Mouse (Mus musculus) spleen, embryonic (tissue): ENCODE measurements at regions not wholly inside any gene's neighbourhood (a gene's known extent, or its start where the extent isn't known, plus 50 kb on each side); places are given as distances from the start of the nearest gene placed in this dataset.

ENCODE experiments used
- CTCF ChIA-PET: fragments of 350-600 bp; sonication (Branson Sonifier 250); formaldehyde crosslinking; loops from one replicate; lab custom pipeline; 2022; lab: Charles Lee

DNA sequence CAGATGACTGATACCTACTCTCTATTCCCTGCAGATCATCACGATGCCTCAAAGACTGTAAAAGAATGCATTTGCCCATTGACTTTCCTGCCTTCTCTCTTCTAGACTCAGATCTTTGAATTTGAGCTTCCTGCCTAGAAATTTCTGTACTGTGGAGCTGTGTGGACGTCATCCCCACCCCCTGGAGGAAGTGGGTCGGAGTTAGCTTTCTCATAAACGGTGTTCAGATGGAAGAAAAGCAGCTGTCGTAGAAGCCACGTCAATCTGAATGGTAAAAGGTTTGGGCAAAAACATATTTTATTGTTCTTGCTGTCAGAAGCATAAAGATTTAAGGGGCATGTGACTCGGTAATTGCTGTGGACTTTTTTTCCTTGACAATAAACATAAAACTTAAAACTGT is 154.6 kb upstream of the Mvb12b start:
- CTCF ChIA-PET, result no interaction called here

- CTCF ChIA-PET, result no interaction called here
Observed at GRCm38 (mm10) chr2:34038982-34039381, 151.2 kb upstream of the Mvb12b start.

GRCm38 (mm10) chr2:34033212-34033611 is 145.5 kb upstream of the Mvb12b start:
- CTCF ChIA-PET, result no interaction called here

GRCm38 (mm10) chr2:34031421-34031820 is 143.7 kb upstream of the Mvb12b start:
- CTCF ChIA-PET, result no interaction called here

GRCm38 (mm10) chr2:34031001-34031412 is 143.3 kb upstream of the Mvb12b start:
- CTCF ChIA-PET, result no interaction called here

- CTCF ChIA-PET, result no interaction called here
Observed at GRCm38 (mm10) chr2:34027445-34027844, 139.7 kb upstream of the Mvb12b start.

DNA sequence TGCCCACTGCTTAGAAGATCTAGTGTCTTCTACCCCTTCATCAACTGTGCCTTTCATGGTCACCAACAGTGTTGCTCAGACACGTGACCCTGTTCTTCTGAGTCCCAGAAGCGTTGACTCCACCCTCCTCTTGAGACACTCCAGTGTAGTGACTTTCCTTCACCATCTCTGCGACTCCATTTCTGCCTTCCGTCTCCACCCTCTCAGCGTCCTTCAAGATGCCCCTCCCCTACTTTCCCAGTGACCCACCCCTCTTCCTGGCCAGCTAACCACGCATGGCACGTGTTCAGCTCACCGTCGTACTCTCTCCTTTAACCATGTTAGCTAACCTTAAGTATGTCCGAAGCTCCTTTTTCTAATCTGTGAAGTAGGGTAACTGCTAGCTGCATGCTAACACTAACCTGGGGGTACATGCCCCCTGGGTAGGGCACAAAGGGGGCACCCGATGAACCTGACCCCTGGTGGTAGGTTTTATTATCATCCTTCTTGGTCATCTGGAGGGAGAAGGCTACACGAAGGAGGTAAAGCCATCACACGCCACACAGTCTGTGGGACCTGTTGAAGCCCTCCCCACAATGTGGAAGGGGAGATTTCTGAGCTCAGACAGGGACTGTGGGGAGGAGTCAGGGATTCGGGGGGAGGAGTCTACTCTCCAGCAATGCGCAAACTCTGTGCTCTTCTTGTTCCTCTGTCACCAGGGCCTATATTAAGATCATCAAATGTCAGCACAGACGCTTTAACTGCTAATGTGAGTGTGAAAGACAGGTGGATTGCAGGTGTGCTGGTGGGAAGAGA is 139.0 kb upstream of the Mvb12b start:
- CTCF ChIA-PET, result no interaction called here

DNA sequence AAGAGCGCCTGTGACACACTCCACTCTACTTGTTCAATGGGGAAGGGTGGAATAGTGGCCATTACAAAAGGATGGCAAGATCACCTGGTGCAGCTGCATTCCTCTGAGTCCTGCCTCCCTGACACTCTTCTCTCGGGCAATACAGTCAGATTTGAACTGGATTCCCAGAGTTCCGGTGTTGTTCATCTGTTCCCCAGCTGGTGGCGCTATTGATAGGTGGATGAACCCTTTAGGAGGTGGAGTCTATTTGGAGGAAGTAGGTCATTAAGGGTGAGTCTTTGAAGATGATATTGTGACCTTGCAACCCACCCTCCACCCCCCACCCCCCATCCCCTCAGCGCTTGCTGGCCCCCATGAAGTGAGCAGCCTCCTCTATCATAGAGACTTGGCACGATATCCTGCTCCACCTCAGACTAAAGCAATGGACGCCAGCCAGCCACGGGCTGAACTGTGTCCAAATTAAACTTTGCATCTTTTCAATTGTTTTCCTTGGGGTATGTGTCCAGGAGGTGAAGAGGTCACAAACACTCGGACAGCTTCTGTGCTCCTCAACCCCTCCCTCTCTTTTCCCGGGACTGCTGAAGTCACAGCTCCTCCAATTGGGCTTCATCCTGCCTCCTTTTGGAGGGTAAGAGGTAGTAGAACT is 138.1 kb upstream of the Mvb12b start:
- CTCF ChIA-PET, result interaction anchor here (0.6 kb wide), 1 partner anchor 22 kb away, joined by 5 read pairs; no protein-coding TSS in a partner anchor

DNA sequence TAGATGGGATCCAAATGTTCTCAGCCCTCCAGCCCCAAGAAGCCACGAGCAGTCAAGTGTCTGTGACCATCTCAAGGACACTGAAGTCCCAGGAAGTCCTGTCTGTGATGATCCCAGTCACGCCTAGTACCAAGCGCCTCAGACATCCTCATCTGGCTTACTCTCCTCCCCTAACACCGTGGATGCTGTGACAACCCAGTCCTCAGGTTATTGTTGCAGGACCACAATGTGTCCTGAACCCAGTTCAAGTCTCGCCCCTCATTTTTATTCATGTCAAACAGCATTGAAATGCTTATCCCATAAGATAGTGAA is 129.4 kb upstream of the Mvb12b start:
- CTCF ChIA-PET, result no interaction called here

GRCm38 (mm10) chr2:34016350-34017141 is 128.8 kb upstream of the Mvb12b start:
- CTCF ChIA-PET, result no interaction called here

- CTCF ChIA-PET, result no interaction called here
Observed at GRCm38 (mm10) chr2:34015640-34015995, 127.9 kb upstream of the Mvb12b start.

DNA sequence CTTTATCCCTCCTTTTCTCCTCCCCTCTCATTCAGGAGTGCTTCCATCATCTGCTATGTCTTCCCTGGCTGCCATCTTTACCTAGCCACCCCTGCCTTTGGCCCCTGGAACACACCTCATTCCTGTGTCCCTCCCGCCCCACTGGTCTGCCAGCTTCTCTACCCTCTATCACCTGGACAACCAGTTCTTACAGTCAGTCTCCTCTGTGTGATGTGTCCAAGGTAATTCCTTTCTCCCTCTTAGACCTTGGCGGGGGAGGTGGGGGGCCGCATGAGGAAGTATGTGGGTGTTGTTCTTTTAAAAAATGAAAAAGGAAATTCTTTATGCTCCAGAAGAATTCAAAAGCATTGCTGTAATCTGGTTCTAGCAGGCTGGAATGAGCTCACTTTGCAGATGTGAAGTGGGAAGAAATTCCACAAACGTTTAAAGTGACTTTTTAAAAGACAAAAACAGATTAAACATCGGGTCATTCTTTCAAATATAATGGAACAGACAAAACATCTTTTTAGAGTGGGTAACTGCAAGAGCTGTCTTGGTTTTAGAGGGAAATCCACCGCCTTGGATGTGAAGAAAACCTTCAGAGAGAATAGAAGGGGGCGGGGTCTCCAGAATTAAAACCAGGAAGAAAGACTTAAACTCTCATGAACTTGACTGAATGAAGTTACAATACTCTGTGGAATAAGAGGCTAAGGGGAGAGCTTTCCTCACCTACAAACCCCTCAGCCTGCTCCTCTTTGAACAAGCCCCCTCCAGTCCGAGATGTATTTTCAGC is 127.3 kb upstream of the Mvb12b start:
- CTCF ChIA-PET, result no interaction called here

DNA sequence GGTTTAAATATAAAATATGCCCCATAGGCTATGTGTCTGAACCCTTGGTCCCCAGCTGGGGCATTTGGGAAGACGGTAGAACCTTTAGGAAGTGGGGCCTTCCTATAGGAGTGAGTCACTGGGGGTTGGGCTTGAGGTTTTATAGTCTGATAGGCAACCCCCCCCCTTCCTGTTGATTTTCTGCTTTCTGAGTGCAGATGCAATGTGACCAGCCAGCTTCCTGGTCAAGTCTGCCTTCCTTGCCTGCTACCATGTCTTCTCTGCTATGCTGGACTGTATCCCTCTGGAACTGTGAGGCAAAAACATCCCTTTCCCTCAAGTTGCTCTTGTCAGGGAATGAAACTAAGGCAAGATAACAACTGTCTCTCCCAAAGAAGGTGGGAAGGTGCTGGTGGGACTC is 122.4 kb upstream of the Mvb12b start:
- CTCF ChIA-PET, result no interaction called here

- CTCF ChIA-PET, result no interaction called here
Observed at GRCm38 (mm10) chr2:34007916-34008315, 120.2 kb upstream of the Mvb12b start.

DNA sequence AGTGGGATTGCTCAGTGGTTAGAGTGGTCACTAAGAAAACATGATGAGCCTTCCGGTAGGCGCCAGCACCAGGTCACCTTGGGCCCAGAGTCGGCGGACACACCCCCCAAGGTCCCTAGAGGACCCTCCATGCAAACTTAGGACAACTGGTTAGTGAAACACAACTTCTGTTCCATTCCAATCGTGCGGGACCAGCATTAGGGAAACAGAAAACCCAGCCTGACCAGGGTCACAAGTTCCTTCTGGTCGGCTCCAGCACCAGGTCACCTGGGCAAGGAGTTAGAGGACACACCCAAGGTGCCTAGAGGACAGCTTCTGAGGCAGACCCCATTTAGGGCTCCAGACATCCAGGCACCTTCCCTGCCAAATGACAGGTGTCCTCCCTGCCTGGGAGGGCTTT is 109.4 kb upstream of the Mvb12b start:
- CTCF ChIA-PET, result no interaction called here

DNA sequence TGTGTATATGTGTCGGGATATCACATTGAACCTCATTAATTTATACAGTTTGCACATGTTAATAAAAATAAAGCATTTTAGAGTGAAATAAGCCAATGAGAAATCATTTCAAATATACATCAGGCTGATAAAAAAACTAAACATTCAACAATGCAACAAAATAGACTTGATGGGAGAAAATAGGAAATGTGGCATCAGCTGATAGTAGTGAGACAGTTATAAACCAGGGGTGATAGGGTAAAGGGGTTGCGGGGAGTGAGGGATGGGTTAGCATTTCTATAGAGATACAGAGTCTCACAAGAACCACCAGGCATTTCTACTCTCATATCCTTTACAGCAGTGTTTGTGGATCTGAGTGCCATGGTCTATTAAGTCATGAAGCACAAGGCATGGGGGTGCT is 108.6 kb upstream of the Mvb12b start:
- CTCF ChIA-PET, result no interaction called here

DNA sequence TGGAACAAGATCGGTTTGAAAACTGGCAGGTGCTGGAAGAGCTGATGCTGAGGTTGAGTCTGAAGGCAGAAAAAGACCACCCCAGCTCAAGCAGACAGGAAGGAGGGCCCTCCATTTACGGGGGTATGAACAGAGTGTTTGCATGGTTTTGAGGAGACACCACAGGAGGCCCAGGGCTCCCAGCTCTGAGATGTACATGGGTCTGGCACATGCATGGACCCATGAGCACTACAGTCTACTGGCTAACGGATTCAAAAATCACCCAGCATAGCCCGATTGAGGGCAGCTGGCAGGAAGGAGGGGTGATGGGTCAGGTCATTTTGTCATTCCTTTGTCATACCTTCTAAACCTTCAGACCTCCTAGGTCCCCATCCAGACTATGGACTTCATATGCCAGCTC is 103.6 kb upstream of the Mvb12b start:
- CTCF ChIA-PET, result no interaction called here

DNA sequence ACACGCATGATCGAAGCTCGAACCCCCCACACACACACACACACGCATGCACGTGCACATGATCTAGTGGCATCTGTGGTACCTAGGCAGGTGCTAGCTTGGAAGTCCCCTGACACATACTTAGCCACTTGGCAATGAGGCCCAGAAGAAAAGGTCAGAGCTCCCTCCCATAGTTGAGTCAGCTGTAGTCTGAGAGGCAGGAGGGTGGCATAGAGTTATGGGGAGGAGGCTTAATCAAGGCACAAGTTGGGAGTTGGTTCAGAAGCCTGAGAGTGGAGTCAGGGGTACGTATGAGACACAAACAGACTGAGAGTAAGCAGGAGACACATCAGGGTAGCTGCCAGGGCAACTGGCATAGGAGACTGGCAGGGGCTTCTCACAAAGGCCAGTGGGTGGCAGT is 103.0 kb upstream of the Mvb12b start:
- CTCF ChIA-PET, result no interaction called here

GRCm38 (mm10) chr2:33989555-33990370 is 102.0 kb upstream of the Mvb12b start:
- CTCF ChIA-PET, result no interaction called here

DNA sequence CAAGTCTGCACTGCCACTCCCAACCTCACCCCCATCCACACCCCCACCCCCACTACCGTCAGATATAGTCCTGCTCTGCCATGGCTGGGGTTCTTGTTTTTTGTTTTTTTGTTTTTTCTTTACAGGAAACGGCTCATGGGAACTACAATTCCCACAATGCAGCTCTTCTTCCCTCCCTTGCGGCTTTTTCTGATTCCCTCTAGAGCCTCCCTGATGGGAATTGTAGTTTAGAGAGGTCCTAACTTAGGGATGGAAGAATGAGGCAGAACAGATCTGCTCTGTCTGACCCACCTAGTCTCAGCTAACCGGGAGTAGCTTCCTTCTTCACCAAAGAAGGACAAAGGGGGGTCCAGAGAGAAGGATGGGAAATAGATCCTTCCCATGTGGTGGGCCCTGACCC is 98.7 kb upstream of the Mvb12b start:
- CTCF ChIA-PET, result no interaction called here

GRCm38 (mm10) chr2:33985316-33985715 is 97.6 kb upstream of the Mvb12b start:
- CTCF ChIA-PET, result no interaction called here
